Mouse (Mus musculus) midbrain, embryonic 11.5 days (tissue): ENCODE data around the gene Brip1. TPM values are rescaled to one million over a fixed set of nuclear protein-coding genes. Genes with fewer than 3 reads are reported as not detected.

Source experiments
- ATAC-seq: fragments of 200-750 bp; cut with Nextera tagmentation; 2 replicates; pipeline ENCODE4 v1.8.0; 2017; ENCODE audit warnings: moderate TSS enrichment, moderate library complexity; ENCODE audit not compliant: low FRiP score
- DNase-seq: peaks from one replicate; pipeline ENCODE4 v3.0.0; 2015; ENCODE audit warnings: low spot score; ENCODE audit errors: missing footprints
- H3K27ac ChIP-seq: fragments of 300-500 bp; sonication (generic); 2 replicates; pipeline ENCODE4 v1.5.1; 2014; ENCODE audit warnings: low read depth, low read length
- H3K27me3 ChIP-seq: fragments of 300-500 bp; sonication (generic); 2 replicates; pipeline ENCODE4 v1.6.1; 2014; ENCODE audit warnings: mild to moderate bottlenecking, low read length, moderate library complexity, mixed read lengths; ENCODE audit not compliant: control insufficient read depth, insufficient read depth
- H3K36me3 ChIP-seq: fragments of 300-500 bp; sonication (generic); 2 replicates; pipeline ENCODE4 v1.6.1; 2014; ENCODE audit warnings: mild to moderate bottlenecking, low read length, moderate library complexity, mixed read lengths; ENCODE audit not compliant: control insufficient read depth, insufficient read depth
- H3K4me1 ChIP-seq: fragments of 300-500 bp; sonication (generic); 2 replicates; pipeline ENCODE4 v1.6.1; 2014; ENCODE audit warnings: low read length; ENCODE audit not compliant: control insufficient read depth, insufficient read depth
- H3K4me2 ChIP-seq: fragments of 300-500 bp; sonication (generic); 2 replicates; pipeline ENCODE4 v1.6.1; 2014; ENCODE audit warnings: mild to moderate bottlenecking, moderate library complexity
- H3K4me3 ChIP-seq: fragments of 300-500 bp; sonication (generic); 2 replicates; pipeline ENCODE4 v1.5.1; 2014; ENCODE audit warnings: low read depth, low read length
- H3K9ac ChIP-seq: fragments of 300-500 bp; sonication (generic); 2 replicates; pipeline ENCODE4 v1.6.1; 2014; ENCODE audit warnings: low read length
- H3K9me3 ChIP-seq: fragments of 300-500 bp; sonication (generic); 2 replicates; pipeline ENCODE4 v1.6.1; 2016; ENCODE audit warnings: low read length; ENCODE audit not compliant: control insufficient read depth
- WGBS: fragments of 180-500 bp; shearing (Covaris S2); extraction: QIAGEN DNeasy Blood & Tissue Kit; methylation state at CpG from one replicate; pipeline ENCODE4 v1.1.7; 2014; 5-methylcytosine and 5-hydroxymethylcytosine counted together
- polyA plus RNA-seq: library from polyadenylated mRNA; unstranded; fragments of >200 nt; fragmentation: Nextera tagmentation; extraction: Ambion mirVana; gene quantifications from 2 replicates; pipeline ENCODE4 v1.2.1, GENCODE M21; 2014

Brip1 gene
- polyA plus RNA-seq, 1 experiment from 2014 or later, result 10.2 TPM

DNA sequence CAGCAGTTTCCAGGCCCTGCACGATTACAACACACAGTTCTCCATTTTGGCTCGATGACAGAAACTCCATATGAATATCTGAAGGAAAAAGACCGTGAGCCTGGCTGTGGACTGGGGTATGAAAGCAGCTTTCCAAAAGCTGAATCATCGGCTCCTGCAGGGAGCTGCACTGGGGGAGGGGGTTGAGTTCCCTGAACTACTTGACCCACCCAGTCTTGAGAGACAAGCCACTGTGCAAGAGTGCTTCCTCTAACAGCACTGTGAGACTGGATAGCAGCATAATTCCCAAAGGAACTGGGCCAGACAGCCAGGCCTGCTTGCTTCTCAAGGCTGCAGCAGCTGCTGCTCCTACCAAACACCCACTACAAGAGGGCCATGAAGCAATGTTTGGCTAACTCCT, 178.6 kb downstream of the Brip1 start:
- no peaks in the 10 kb centered on the region for H3K27me3 ChIP-seq

DNA sequence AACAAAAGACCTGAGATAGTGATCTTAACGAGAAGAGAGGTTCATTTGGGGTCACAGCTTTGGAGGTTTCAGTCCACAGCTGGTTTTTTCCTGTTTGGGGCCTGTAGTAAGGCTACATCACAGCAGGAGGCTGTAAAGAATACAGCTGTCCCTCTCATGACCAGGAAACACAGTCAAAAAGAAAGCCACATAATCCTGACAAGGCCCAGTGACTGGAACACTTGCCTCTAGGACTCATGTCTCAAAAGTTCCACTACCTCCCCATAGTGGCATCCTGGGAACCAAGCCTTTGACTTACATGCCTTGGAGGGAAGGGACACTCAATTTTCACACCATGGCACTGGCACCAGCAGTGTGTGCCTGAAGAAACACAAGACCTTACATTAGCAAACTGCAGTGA, 181.0 kb downstream of the Brip1 start:
- Histone ChIP-seq H3K4me2 (no peak overlapping the region), H3K4me3 (no peak overlapping the region), H3K36me3 (no peaks in the 10 kb centered on the region), H3K9ac (no peak overlapping the region), H3K9me3 (no peaks in the 10 kb centered on the region), H3K4me1 (no peaks in the 10 kb centered on the region), H3K27ac (no peak overlapping the region), H3K27me3 (no peaks in the 10 kb centered on the region)
- 68% methylated on average over 1 of the region's 1 CpGs for WGBS
- no peak for ATAC-seq
- DNase-seq, result no peak

More for the DNA sequence above, 178.6 kb downstream of the Brip1 start:
- no peak for DNase-seq
- no peak overlapping the region for H3K4me2 ChIP-seq
- ATAC-seq, result no peak
- H3K27ac ChIP-seq, result no peak overlapping the region
- no peaks in the 10 kb centered on the region for H3K9me3 ChIP-seq
- peaks cover 2% of the 10 kb centered on the region; the same call in 1 of the 2 replicates for H3K4me1 ChIP-seq
- no peaks in the 10 kb centered on the region for H3K36me3 ChIP-seq
- WGBS, result 72% methylated on average over 4 of the region's 4 CpGs
- H3K4me3 ChIP-seq, result no peak overlapping the region
- no peak overlapping the region for H3K9ac ChIP-seq

DNA sequence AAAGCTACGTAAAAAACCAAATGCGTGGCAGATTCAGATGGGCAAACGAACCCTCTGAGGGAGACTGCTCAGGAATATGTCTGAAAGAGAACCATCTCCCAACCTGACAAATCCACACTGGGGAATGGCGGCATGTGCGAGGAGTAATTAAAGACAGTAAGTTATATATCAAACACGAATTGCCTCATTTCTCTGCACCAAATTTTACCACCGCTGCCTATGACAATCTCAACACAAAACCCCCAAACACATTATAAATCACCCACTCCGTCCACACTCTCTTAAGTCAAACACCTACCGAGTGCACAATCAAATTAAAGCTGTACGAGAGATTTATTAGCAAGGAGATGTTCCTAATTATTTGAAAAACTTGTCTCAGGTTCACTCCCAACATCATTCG, 184.8 kb downstream of the Brip1 start:
- ATAC-seq (no peak), DNase-seq (no peak)
- no peaks in the 10 kb centered on the region for H3K9me3 ChIP-seq
- H3K4me2 ChIP-seq, result no peak overlapping the region
- no peak overlapping the region for H3K9ac ChIP-seq
- H3K4me1 ChIP-seq, result no peaks in the 10 kb centered on the region
- no peaks in the 10 kb centered on the region for H3K27me3 ChIP-seq
- no peak overlapping the region for H3K4me3 ChIP-seq
- no peaks in the 10 kb centered on the region for H3K36me3 ChIP-seq
- WGBS, result 91% methylated on average over 11 of the region's 11 CpGs
- H3K27ac ChIP-seq, result no peak overlapping the region

DNA sequence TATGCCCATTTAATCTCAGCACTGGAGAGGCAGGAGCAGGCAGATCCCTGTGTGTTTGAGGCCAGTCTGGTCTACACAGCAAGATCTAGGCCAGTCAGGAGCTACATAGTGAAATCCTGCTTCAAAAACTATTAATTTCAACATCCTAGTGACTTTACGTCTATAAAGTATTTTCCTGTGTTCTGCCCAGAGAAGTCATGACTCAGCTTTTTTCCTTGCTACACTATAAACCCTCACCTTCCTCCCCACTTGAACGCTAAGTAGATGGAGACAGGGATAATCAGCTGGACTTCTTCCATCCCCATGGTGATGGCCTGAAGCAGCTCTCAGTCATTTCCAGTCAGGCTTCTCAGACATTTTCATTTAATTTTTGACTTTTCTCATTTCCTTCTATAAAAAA, 187.9 kb downstream of the Brip1 start:
- H3K27ac ChIP-seq, result no peak overlapping the region
- ATAC-seq, result no peak
- WGBS, result 77% methylated on average over 2 of the region's 2 CpGs

DNA sequence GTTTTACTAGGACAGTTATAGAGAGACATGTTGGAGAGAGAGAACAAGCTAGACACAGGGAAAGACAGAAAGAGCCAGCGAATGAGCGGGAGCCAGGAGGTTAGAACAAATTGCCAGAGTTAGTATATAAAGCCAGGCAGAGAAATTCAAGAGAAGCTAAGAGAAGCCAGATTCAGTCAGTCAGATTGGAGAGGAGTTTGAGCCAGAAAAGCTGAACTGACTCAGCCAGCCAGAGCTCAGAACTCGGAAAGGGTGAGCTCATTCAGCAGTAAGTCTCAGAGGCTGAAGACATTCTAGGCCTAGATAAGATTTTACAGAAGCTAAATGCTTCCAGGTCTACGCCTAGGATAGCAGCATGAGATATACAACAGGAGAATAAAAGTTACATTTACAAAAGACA, 190.5 kb downstream of the Brip1 start:
- Histone ChIP-seq H3K27ac (no peak overlapping the region), H3K9ac (no peak overlapping the region), H3K4me3 (no peak overlapping the region), H3K9me3 (no peaks in the 10 kb centered on the region), H3K4me2 (no peak overlapping the region), H3K4me1 (no peaks in the 10 kb centered on the region), H3K36me3 (no peaks in the 10 kb centered on the region), H3K27me3 (no peaks in the 10 kb centered on the region)
- DNase-seq (no peak), ATAC-seq (no peak)
- WGBS, result 89% methylated on average over 4 of the region's 4 CpGs

More for the DNA sequence above, 187.9 kb downstream of the Brip1 start:
- no peaks in the 10 kb centered on the region for H3K9me3 ChIP-seq
- no peaks in the 10 kb centered on the region for H3K4me1 ChIP-seq
- no peaks in the 10 kb centered on the region for H3K36me3 ChIP-seq
- no peak overlapping the region for H3K4me3 ChIP-seq
- no peak overlapping the region for H3K4me2 ChIP-seq
- H3K27me3 ChIP-seq, result no peaks in the 10 kb centered on the region
- H3K9ac ChIP-seq, result no peak overlapping the region
- DNase-seq, result no peak

DNA sequence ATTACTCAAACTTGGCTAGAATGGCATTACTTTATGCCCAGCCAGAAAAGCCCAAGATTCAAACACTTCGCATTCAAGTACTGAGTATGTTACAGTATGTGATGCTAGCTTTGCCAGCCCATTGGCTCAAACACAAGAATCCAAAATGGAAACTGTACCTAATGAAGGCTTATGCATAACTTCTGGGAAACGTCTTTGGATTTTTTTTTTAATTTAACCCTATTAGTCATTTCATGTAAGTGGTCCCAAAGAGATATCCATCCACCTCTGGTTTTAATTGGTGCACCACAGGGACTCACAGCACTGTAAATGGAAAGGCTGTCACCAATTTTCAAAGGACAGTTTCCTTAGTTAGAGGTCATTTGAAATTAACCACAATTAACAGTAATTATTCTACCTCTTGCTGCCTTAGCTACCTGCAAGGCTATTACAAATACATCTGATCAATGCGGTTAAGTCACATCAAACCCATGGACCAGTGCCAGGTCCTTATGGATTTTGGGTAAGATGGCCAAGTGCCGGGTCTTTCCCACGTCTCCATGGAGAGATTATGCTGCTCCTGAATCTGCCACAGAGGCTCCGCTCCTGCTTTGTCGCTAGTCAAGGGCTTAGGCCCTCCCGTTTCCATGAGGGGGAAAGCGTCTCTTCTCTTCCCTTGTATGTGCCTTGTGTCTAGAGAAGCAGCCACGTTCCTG, 192.6 kb downstream of the Brip1 start:
- WGBS, result 78% methylated on average over 10 of the region's 10 CpGs
- Histone ChIP-seq H3K9ac (no peak overlapping the region), H3K9me3 (no peaks in the 10 kb centered on the region), H3K27me3 (no peaks in the 10 kb centered on the region), H3K4me3 (no peak overlapping the region), H3K27ac (no peak overlapping the region), H3K4me2 (no peak overlapping the region), H3K4me1 (no peaks in the 10 kb centered on the region), H3K36me3 (no peaks in the 10 kb centered on the region)
- DNase-seq, result no peak
- no peak for ATAC-seq

Other genes starting within 250 kb of the Brip1 start
- 48.4 and 54.7 TPM in 2 replicates for gene Ints2, start 56.4 kb upstream of the Brip1 start, polyA plus RNA-seq
- gene Med13, start 156.4 kb upstream of the Brip1 start, polyA plus RNA-seq, result 13.2 and 14.7 TPM in 2 replicates